Mouse (Mus musculus): ENCODE results near the gene Rwdd3. TPM values are rescaled to one million over a fixed set of nuclear protein-coding genes. Genes with fewer than 3 reads are reported as not detected.

The Rwdd3 gene
- polyA plus RNA-seq, 1 experiment from 2014 or later = 5.1 TPM

GRCm38 (mm10) chr3:121176011-121176410 is 4.5 kb upstream of the Rwdd3 start:
- 90% methylated on average over 1 of the region's 1 CpGs for WGBS
- Histone ChIP-seq H3K27me3 (replicated peaks; ENCODE audit: insufficient read depth, low read length) (no peaks in the 10 kb centered on the region), H3K36me3 (ENCODE audit: insufficient read depth, low read length) (no peaks in the 10 kb centered on the region), H3K4me1 (ENCODE audit: insufficient read depth, low read depth, low read length) (no peaks in the 10 kb centered on the region), H3K4me2 (replicated peaks; ENCODE audit: low read depth, low read length) (no peak overlapping the region), H3K4me3 (ENCODE audit: low read depth, low read length) (no peak overlapping the region), H3K27ac (ENCODE audit: low read length) (no peak overlapping the region), H3K9ac (replicated peaks; ENCODE audit: low read depth) (no peak overlapping the region), H3K9me3 (ENCODE audit: low read length) (no peaks in the 10 kb centered on the region)
- DNase-seq (ENCODE audit: low spot score) (no peak), ATAC-seq (no peak)
- TF ChIP-seq EP300 (IDR thresholded peaks at IDR 0.05) (no peak), CTCF (IDR thresholded peaks at IDR 0.05) (no peak)

GRCm38 (mm10) chr3:121174248-121174945 is 2.9 kb upstream of the Rwdd3 start:
- DNase-seq (ENCODE audit: low spot score) = no peak

GRCm38 (mm10) chr3:121172718-121173117 is 1.2 kb upstream of the Rwdd3 start:
- Histone ChIP-seq H3K27ac (ENCODE audit: low read length) (no peak overlapping the region), H3K4me3 (ENCODE audit: low read depth, low read length) (no peak overlapping the region)

More at GRCm38 (mm10) chr3:121174248-121174945, 2.9 kb upstream of the Rwdd3 start:
- TF ChIP-seq CTCF (IDR thresholded peaks at IDR 0.05) (no peak), EP300 (IDR thresholded peaks at IDR 0.05) (no peak)
- H3K9ac ChIP-seq (replicated peaks; ENCODE audit: low read depth) = no peak overlapping the region
- ATAC-seq = no peak
- no peaks in the 10 kb centered on the region for H3K9me3 ChIP-seq (ENCODE audit: low read length)
- no peaks in the 10 kb centered on the region for H3K36me3 ChIP-seq (ENCODE audit: insufficient read depth, low read length)
- no peak overlapping the region for H3K4me3 ChIP-seq (ENCODE audit: low read depth, low read length)
- no peak overlapping the region for H3K4me2 ChIP-seq (replicated peaks; ENCODE audit: low read depth, low read length)
- 48% methylated on average over 9 of the region's 9 CpGs for WGBS
- no peaks in the 10 kb centered on the region for H3K4me1 ChIP-seq (ENCODE audit: insufficient read depth, low read depth, low read length)
- H3K27me3 ChIP-seq (replicated peaks; ENCODE audit: insufficient read depth, low read length) = no peaks in the 10 kb centered on the region
- no peak overlapping the region for H3K27ac ChIP-seq (ENCODE audit: low read length)

GRCm38 (mm10) chr3:121171872-121172265 is 374 bp upstream of the Rwdd3 start:
- ATAC-seq (no peak), DNase-seq (ENCODE audit: low spot score) (no peak)
- Histone ChIP-seq H3K27me3 (replicated peaks; ENCODE audit: insufficient read depth, low read length) (no peaks in the 10 kb centered on the region), H3K36me3 (ENCODE audit: insufficient read depth, low read length) (no peaks in the 10 kb centered on the region), H3K27ac (ENCODE audit: low read length) (no peak overlapping the region), H3K9me3 (ENCODE audit: low read length) (no peaks in the 10 kb centered on the region), H3K4me2 (replicated peaks; ENCODE audit: low read depth, low read length) (peak overlapping the region; percentile 86), H3K4me3 (ENCODE audit: low read depth, low read length) (peak overlapping the region; percentile 57), H3K4me1 (ENCODE audit: insufficient read depth, low read depth, low read length) (no peaks in the 10 kb centered on the region), H3K9ac (replicated peaks; ENCODE audit: low read depth) (no peak overlapping the region)
- TF ChIP-seq CTCF (IDR thresholded peaks at IDR 0.05) (no peak), EP300 (IDR thresholded peaks at IDR 0.05) (no peak)
- 31% methylated on average over 6 of the region's 6 CpGs for WGBS

More at GRCm38 (mm10) chr3:121172718-121173117, 1.2 kb upstream of the Rwdd3 start:
- H3K4me1 ChIP-seq (ENCODE audit: insufficient read depth, low read depth, low read length) = no peaks in the 10 kb centered on the region
- H3K36me3 ChIP-seq (ENCODE audit: insufficient read depth, low read length) = no peaks in the 10 kb centered on the region
- WGBS = 71% methylated on average over 2 of the region's 2 CpGs
- TF ChIP-seq EP300 (IDR thresholded peaks at IDR 0.05) (no peak), CTCF (IDR thresholded peaks at IDR 0.05) (no peak)
- no peaks in the 10 kb centered on the region for H3K27me3 ChIP-seq (replicated peaks; ENCODE audit: insufficient read depth, low read length)
- no peaks in the 10 kb centered on the region for H3K9me3 ChIP-seq (ENCODE audit: low read length)
- DNase-seq (ENCODE audit: low spot score) = no peak
- H3K9ac ChIP-seq (replicated peaks; ENCODE audit: low read depth) = no peak overlapping the region
- H3K4me2 ChIP-seq (replicated peaks; ENCODE audit: low read depth, low read length) = no peak overlapping the region
- ATAC-seq = no peak

- ATAC-seq = no peak
- 49% methylated on average over 7 of the region's 7 CpGs for WGBS
Measured at GRCm38 (mm10) chr3:121170631-121171030, 864 bp downstream of the Rwdd3 start.

GRCm38 (mm10) chr3:121169092-121169942 is 2.2 kb downstream of the Rwdd3 start:
- no peak for ATAC-seq
- Histone ChIP-seq H3K9me3 (ENCODE audit: low read length) (no peaks in the 10 kb centered on the region), H3K27ac (ENCODE audit: low read length) (no peak overlapping the region), H3K36me3 (ENCODE audit: insufficient read depth, low read length) (no peaks in the 10 kb centered on the region), H3K9ac (replicated peaks; ENCODE audit: low read depth) (no peak overlapping the region), H3K27me3 (replicated peaks; ENCODE audit: insufficient read depth, low read length) (no peaks in the 10 kb centered on the region), H3K4me2 (replicated peaks; ENCODE audit: low read depth, low read length) (no peak overlapping the region), H3K4me3 (ENCODE audit: low read depth, low read length) (no peak overlapping the region), H3K4me1 (ENCODE audit: insufficient read depth, low read depth, low read length) (no peaks in the 10 kb centered on the region)
- WGBS = 69% methylated on average over 15 of the region's 15 CpGs
- no peak for DNase-seq (ENCODE audit: low spot score)
- TF ChIP-seq EP300 (IDR thresholded peaks at IDR 0.05) (no peak), CTCF (IDR thresholded peaks at IDR 0.05) (no peak)

More at GRCm38 (mm10) chr3:121170631-121171030, 864 bp downstream of the Rwdd3 start:
- Histone ChIP-seq H3K4me1 (ENCODE audit: insufficient read depth, low read depth, low read length) (no peaks in the 10 kb centered on the region), H3K4me2 (replicated peaks; ENCODE audit: low read depth, low read length) (no peak overlapping the region), H3K9me3 (ENCODE audit: low read length) (no peaks in the 10 kb centered on the region), H3K9ac (replicated peaks; ENCODE audit: low read depth) (no peak overlapping the region), H3K27ac (ENCODE audit: low read length) (no peak overlapping the region), H3K4me3 (ENCODE audit: low read depth, low read length) (no peak overlapping the region), H3K27me3 (replicated peaks; ENCODE audit: insufficient read depth, low read length) (no peaks in the 10 kb centered on the region), H3K36me3 (ENCODE audit: insufficient read depth, low read length) (no peaks in the 10 kb centered on the region)
- TF ChIP-seq CTCF (IDR thresholded peaks at IDR 0.05) (no peak), EP300 (IDR thresholded peaks at IDR 0.05) (no peak)
- no peak for DNase-seq (ENCODE audit: low spot score)

All from lung, postnatal 0 days (tissue).